Mouse (Mus musculus): ENCODE results near the gene C130026I21Rik. TPM values are rescaled to one million over a fixed set of nuclear protein-coding genes. Genes with fewer than 3 reads are reported as not detected.

C130026I21Rik gene
- total and polyA plus RNA-seq, 3 experiments, result 1.2 to 1.7 TPM; not detected in 1

Small RNA genes lying within 50 kb of the gene (microRNA-seq; reads per million reads assigned to microRNA genes)
- 0 reads per million in 2 experiments for gene Gm27907

Other genes with a start within 250 kb of the C130026I21Rik start
- not detected for gene Gm10553, start 170.4 kb downstream of the C130026I21Rik start, total RNA-seq (2021)
- gene Gm10553, start 170.4 kb downstream of the C130026I21Rik start, polyA plus RNA-seq (2012; rRNA removed), result not detected in 2 replicates
- under 1 TPM in 1 of 2 experiments, not detected in 1; 0.43 TPM for gene A530032D15Rik, start 160.7 kb downstream of the C130026I21Rik start, total RNA-seq (2021)
- gene A530032D15Rik, start 160.7 kb downstream of the C130026I21Rik start, polyA plus RNA-seq (2012; rRNA removed), result not detected in 2 replicates

Data from adrenal gland, adult 2 months (tissue).